Mouse (Mus musculus): ENCODE results near the gene Kcnk16. TPM values are rescaled to one million over a fixed set of nuclear protein-coding genes. Genes with fewer than 3 reads are reported as not detected.

Kcnk16 gene
- total RNA-seq, 2 experiments from 2014 or later = not detected

Other genes with a start within 250 kb of the Kcnk16 start
- 1 to 10 TPM; 2.5 to 2.7 TPM for gene Saysd1, start 130.7 kb downstream of the Kcnk16 start, total RNA-seq (2021)
- gene Kcnk5, start 87.4 kb downstream of the Kcnk16 start, total RNA-seq (2021) = under 1 TPM; 0.61 to 0.91 TPM
- gene Nudt13, start 25.5 kb upstream of the Kcnk16 start, total RNA-seq (2021) = 10 to 100 TPM; 27.0 to 29.9 TPM
- 10 to 100 TPM; 30.3 to 31.8 TPM for gene Ecd, start 78.9 kb upstream of the Kcnk16 start, total RNA-seq (2021)
- gene Fam149b, start 79.0 kb upstream of the Kcnk16 start, total RNA-seq (2021) = 10 to 100 TPM; 19.4 to 21.0 TPM
- gene Dnajc9, start 119.7 kb upstream of the Kcnk16 start, total RNA-seq (2021) = 10 to 100 TPM in 1 of 2 experiments, 1 to 10 TPM in 1; 7.3 to 11.8 TPM
- 10 to 100 TPM; 40.4 to 41.3 TPM for gene Mrps16, start 124.4 kb upstream of the Kcnk16 start, total RNA-seq (2021)
- under 1 TPM; 0.08 to 0.22 TPM for gene Cfap70, start 183.0 kb upstream of the Kcnk16 start, total RNA-seq (2021)
- gene Anxa7, start 210.9 kb upstream of the Kcnk16 start, total RNA-seq (2021) = 10 to 100 TPM; 29.1 to 36.8 TPM
- gene Mss51, start 227.7 kb upstream of the Kcnk16 start, total RNA-seq (2021) = 10 to 100 TPM; 20.2 to 36.2 TPM

All from gastrocnemius, postnatal 36 days (tissue).